Mouse (Mus musculus): ENCODE data around the gene Dzank1.

GRCm38 (mm10) chr2:144543670-144544069 lies 16.5 kb upstream of the Dzank1 start:
- TF ChIP-seq POLR2A (IDR thresholded peaks at IDR 0.05; ENCODE audit: low read depth, low read length) (no peak), CTCF (IDR thresholded peaks at IDR 0.05; ENCODE audit: extremely low read depth, insufficient read depth, insufficient read length, insufficient replicate concordance) (no peak)

All from spleen, adult 2 months (tissue).